Mouse (Mus musculus): Measurements from ENCODE around the gene Gzma.

Gene Gzma

DNA sequence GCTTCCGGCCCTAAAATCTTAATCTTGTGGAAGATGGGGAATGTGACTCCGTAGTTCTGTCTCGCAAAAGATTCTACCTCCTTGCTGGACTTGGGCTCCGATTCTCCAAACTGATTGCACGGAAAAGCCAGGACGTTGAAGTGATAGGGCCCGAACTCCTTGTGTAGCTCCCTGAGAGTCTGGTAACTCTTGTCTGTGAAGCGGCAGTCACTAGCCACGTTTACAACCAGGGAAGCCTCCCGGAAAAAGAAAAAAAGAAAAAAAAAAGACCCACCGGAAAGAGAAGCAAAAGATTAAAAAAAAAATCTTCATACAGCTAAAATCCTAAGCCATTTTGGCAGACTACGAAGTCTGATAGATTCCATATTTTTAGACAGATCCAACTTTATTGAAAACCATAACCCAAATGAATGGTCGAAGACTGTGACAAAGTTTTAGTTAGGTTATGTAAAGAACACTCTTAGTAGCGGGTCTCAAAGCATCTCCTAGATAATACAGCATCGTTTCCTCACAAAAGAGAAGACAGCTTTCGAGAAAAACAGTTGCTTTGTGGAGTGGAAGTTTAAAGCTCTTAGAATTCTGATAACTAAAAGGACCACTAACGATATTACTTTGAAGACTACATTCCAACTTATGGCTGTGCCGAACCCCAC is 55.2 kb downstream of the Gzma start:
- DNase-seq (ENCODE audit: low spot score in 2 of 2), result no peak

DNA sequence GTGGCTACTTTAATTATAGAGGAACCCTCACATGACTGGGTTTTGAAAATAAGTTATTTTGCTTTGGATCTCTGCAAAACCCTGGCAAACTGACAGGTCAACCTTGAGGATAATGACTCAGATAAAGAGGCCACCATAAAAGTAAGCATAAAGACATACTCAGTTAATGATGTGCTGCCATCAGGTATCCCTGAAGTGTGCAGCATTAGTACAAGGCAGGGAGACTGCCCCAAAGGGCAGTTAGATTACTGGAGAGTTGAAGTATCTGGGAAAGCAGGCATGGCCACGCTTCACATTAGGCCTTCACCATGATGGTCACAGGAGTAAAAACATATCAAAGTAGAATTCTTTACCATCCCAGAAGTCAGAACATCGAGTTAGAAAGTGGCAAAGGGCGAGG is 55.9 kb downstream of the Gzma start:
- DNase-seq (ENCODE audit: low spot score in 2 of 2), result no peak

Data from cerebellum, postnatal 4 days (tissue).